Mouse (Mus musculus): ENCODE measurements at regions not wholly inside any gene's neighbourhood (a gene's known extent, or its start where the extent isn't known, plus 50 kb on each side); places are given as distances from the start of the nearest gene placed in this dataset.
A peak's percentile ranks its signal among the peaks of the same experiment; 100 is the strongest.

- DNase-seq = no peak
Measured at GRCm38 (mm10) chr9:41303494-41303828, 142.0 kb upstream of the Ubash3b start.

GRCm38 (mm10) chr9:41302809-41303493 lies 141.5 kb upstream of the Ubash3b start:
- DNase-seq = no peak

GRCm38 (mm10) chr9:41286145-41286468 lies 124.6 kb upstream of the Ubash3b start:
- no peak for DNase-seq

GRCm38 (mm10) chr9:41285266-41286144 lies 124.0 kb upstream of the Ubash3b start:
- DNase-seq = peak; percentile 2 to 28

GRCm38 (mm10) chr9:41277726-41278125 lies 116.2 kb upstream of the Ubash3b start:
- no peak for DNase-seq

- no peak for DNase-seq
Measured at GRCm38 (mm10) chr9:41273839-41274271, 112.4 kb upstream of the Ubash3b start.

- peak in 1 of 2 experiments; percentile 14 for DNase-seq
Measured at GRCm38 (mm10) chr9:41273171-41273781, 111.8 kb upstream of the Ubash3b start.

- DNase-seq = no peak
Measured at GRCm38 (mm10) chr9:41272596-41272995, 111.1 kb upstream of the Ubash3b start.

GRCm38 (mm10) chr9:41268112-41268511 lies 106.6 kb upstream of the Ubash3b start:
- DNase-seq = no peak

- DNase-seq = no peak
Measured at GRCm38 (mm10) chr9:41264485-41264884, 103.0 kb upstream of the Ubash3b start.

GRCm38 (mm10) chr9:41257244-41257643 lies 95.7 kb upstream of the Ubash3b start:
- DNase-seq = no peak

- no peak for DNase-seq
Measured at GRCm38 (mm10) chr9:41242372-41242771, 80.9 kb upstream of the Ubash3b start.

GRCm38 (mm10) chr9:41239097-41239451 lies 77.6 kb upstream of the Ubash3b start:
- no peak for DNase-seq

GRCm38 (mm10) chr9:41238395-41239096 lies 77.0 kb upstream of the Ubash3b start:
- DNase-seq = no peak

- no peak for DNase-seq
Measured at GRCm38 (mm10) chr9:41237265-41237664, 75.8 kb upstream of the Ubash3b start.

GRCm38 (mm10) chr9:41229225-41229582 lies 67.7 kb upstream of the Ubash3b start:
- no peak for DNase-seq

GRCm38 (mm10) chr9:41228425-41229224 lies 67.1 kb upstream of the Ubash3b start:
- peak; percentile 86 to 89 for DNase-seq

- DNase-seq = no peak
Measured at GRCm38 (mm10) chr9:41223406-41223805, 61.9 kb upstream of the Ubash3b start.

GRCm38 (mm10) chr9:41222346-41223015 lies 61.0 kb upstream of the Ubash3b start:
- DNase-seq = no peak

- no peak for DNase-seq
Measured at GRCm38 (mm10) chr9:41221110-41221790, 59.8 kb upstream of the Ubash3b start.

Data from adrenal gland, postnatal 36 days (tissue).